Comparison of ENCODE assay signal across 8 mouse cellular contexts in the genomic region with DNA sequence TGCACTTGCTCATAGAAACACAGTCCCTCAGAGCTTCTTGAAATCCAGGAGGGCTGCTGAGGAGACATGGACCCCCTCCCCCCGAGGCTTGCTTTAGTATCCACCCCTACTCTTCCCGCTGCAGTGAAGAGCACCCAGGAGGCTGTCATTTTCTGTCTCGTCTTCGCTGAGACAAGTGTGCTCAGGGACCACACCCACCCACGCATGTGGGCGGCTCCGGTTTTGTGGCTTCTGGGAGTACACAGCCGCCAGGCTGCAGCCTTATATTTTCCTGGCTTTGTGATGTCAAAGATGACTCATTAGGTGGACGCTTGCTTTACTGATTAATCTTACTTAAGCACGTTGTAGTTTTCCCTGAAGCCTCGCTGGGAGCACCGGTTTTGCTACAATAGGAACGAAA. TPM values are rescaled to one million over a fixed set of nuclear protein-coding genes. Genes with fewer than 3 reads are reported as not detected.
DNase-seq lines count a peak whose midpoint lies in the region; ATAC-seq lines count a peak whose summit lies in the region.

No protein-coding gene starts in this region.

- DNase-seq in kidney, adult 9 months, result no peak
- DNase-seq in Muller cell, postnatal 12 days (ENCODE audit: inconsistent ontology term), result peak; percentile 79
- DNase-seq in cerebellum, adult 11 months, result no peak
- no peak for DNase-seq in ovary, adult 18-20 months (ENCODE audit: low spot score)
- no peak for DNase-seq in heart, postnatal 36 days

- H3K4me1 ChIP-seq in kidney, embryonic 16.5 days (ENCODE audit: insufficient read depth, low read length), result 0 out of 2 replicates have a peak, but pooled peaks cover 4% of the 10 kb centered on the region
- peaks cover 44% of the 10 kb centered on the region for H3K4me1 ChIP-seq in megakaryocyte, embryonic 14.5 days

- no peaks in the 10 kb centered on the region for H3K9me3 ChIP-seq in kidney, embryonic 16.5 days (ENCODE audit: low read length)
- H3K9me3 ChIP-seq in megakaryocyte, embryonic 14.5 days, result peaks cover 12% of the 10 kb centered on the region

- no peaks in the 10 kb centered on the region for H3K36me3 ChIP-seq in kidney, embryonic 16.5 days (ENCODE audit: insufficient read depth, low read length)
- no peaks in the 10 kb centered on the region for H3K36me3 ChIP-seq in megakaryocyte, embryonic 14.5 days (replicated peaks; ENCODE audit: low read length)

- no peak overlapping the region for H3K9ac ChIP-seq in kidney, embryonic 16.5 days (replicated peaks; ENCODE audit: low read length)

- H3K27ac ChIP-seq in kidney, embryonic 16.5 days (ENCODE audit: low read length), result no peak overlapping the region

- 11% methylated on average over 13 of the region's 13 CpGs for WGBS in kidney, embryonic 16.5 days

- peak overlapping the region; percentile 5; the same call in 1 of the 2 replicates for H3K4me3 ChIP-seq in kidney, embryonic 16.5 days (ENCODE audit: low read length)
- H3K4me3 ChIP-seq in megakaryocyte, embryonic 14.5 days (replicated peaks), result peak overlapping the region; percentile 88

- no peak for ATAC-seq in kidney, embryonic 16.5 days (ENCODE audit: low FRiP score, low TSS enrichment)
- peak; percentile 79 for ATAC-seq in granulocyte monocyte progenitor cell, adult 5-6 weeks (replicated peaks; ENCODE audit: poor library complexity, severe bottlenecking)

- H3K27me3 ChIP-seq in kidney, embryonic 16.5 days (ENCODE audit: insufficient read depth, low read length), result peaks cover 5% of the 10 kb centered on the region; the same call in 1 of the 2 replicates
- peaks cover 25% of the 10 kb centered on the region for H3K27me3 ChIP-seq in megakaryocyte, embryonic 14.5 days (replicated peaks)

- intact Hi-C loops in heart, postnatal 36 days (cut with DNase I), result no loop called here

- H3K4me2 ChIP-seq in kidney, embryonic 16.5 days (replicated peaks; ENCODE audit: low read depth, low read length), result peak overlapping the region; percentile 46

RNA-seq across cellular contexts. Expression of a gene that starts 20.8 kb away (rescaled TPM):
- 17.7 and 20.3 TPM in 2 replicates for polyA plus RNA-seq in kidney, embryonic 16.5 days (2015; fragmentation: Nextera tagmentation; extraction: Ambion mirVana)
- total RNA-seq in granulocyte monocyte progenitor cell, adult 5-6 weeks (2014; fragmentation: Nextera tagmentation), result 26.8 TPM in 2 replicates
- total RNA-seq in granulocyte monocyte progenitor cell, adult 5-6 weeks (2017), result 28.2 and 29.3 TPM in 2 replicates
- 1.0 and 1.5 TPM in 2 replicates for polyA plus RNA-seq in megakaryocyte, embryonic 14.5 days (2012; ENCODE audit: insufficient read depth, low replicate concordance)
- total RNA-seq in heart, postnatal 36 days (2021), result 1 to 10 TPM; 3.4 to 4.5 TPM

RNA-seq across cellular contexts. Expression of a gene that starts 26.7 kb away (rescaled TPM):
- polyA plus RNA-seq in kidney, embryonic 16.5 days (2015; fragmentation: Nextera tagmentation; extraction: Ambion mirVana), result 0.05 and 0.10 TPM in 2 replicates
- not detected in 2 replicates for total RNA-seq in granulocyte monocyte progenitor cell, adult 5-6 weeks (2014; fragmentation: Nextera tagmentation)
- not detected in 2 replicates for total RNA-seq in granulocyte monocyte progenitor cell, adult 5-6 weeks (2017)
- not detected in 2 replicates for polyA plus RNA-seq in megakaryocyte, embryonic 14.5 days (2012; ENCODE audit: insufficient read depth, low replicate concordance)
- total RNA-seq in heart, postnatal 36 days (2021), result not detected

RNA-seq across cellular contexts. Expression of a gene that starts 27.9 kb away (rescaled TPM):
- 0.17 and 0.29 TPM in 2 replicates for polyA plus RNA-seq in kidney, embryonic 16.5 days (2015; fragmentation: Nextera tagmentation; extraction: Ambion mirVana)
- total RNA-seq in granulocyte monocyte progenitor cell, adult 5-6 weeks (2014; fragmentation: Nextera tagmentation), result not detected in 2 replicates
- not detected in 2 replicates for total RNA-seq in granulocyte monocyte progenitor cell, adult 5-6 weeks (2017)
- polyA plus RNA-seq in megakaryocyte, embryonic 14.5 days (2012; ENCODE audit: insufficient read depth, low replicate concordance), result not detected in 2 replicates
- under 1 TPM in 1 of 2 experiments, not detected in 1; 0.17 TPM for total RNA-seq in heart, postnatal 36 days (2021)

Comparison
In these comparisons a context has a peak if more than half of its experiments do, and no peak if none do; other contexts are left out.
1. RNA of a gene that starts 20.8 kb away (total RNA-seq): 26.8 to 29.3 TPM in granulocyte monocyte progenitor cell, adult 5-6 weeks; 3.4 to 4.5 TPM in heart, postnatal 36 days; every median in the first group is over 4 times any median in the second.